ENCODE assay signal across 13 mouse cellular contexts in the genomic region with DNA sequence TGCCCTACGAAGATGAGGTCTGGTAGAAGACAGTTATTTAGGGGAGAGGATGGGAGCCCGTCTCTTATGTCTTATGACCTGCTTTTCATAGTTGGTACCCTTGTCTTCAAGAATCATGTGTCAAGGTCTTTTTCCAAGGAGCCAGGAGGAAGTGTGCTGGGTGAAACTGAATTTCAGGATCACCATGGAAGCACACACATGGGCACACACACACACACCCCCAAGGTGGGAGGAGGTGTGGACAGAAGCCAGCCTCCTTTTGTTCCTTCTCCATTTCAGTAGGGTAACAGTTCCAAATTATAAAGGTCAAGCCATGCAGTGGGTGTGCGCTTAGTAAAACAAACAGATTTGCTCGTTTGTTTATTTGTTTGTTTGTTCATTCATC.
A peak's percentile ranks its signal among the peaks of the same experiment; 100 is the strongest.
DNase-seq lines count a peak whose midpoint lies in the region; ATAC-seq lines count a peak whose summit lies in the region.
"Had no signal": no experiment of that assay in that cellular context is flagged by ENCODE, and none has a peak within 500 bp of the region (broad histone marks: within the 10 kb centered on the region; RNA-seq: fewer than 3 reads in every experiment).

No protein-coding gene starts in this region.

- ATAC-seq in embryonic facial prominence, embryonic 14.5 days (ENCODE audit: low read depth): no peak
- ATAC-seq in hindbrain, embryonic 16.5 days: peak; percentile 15; the same call in 1 of the 2 replicates
- 0 out of 2 replicates have a peak, but pooled peaks have one; percentile 28 for ATAC-seq in neural tube, embryonic 13.5 days (ENCODE audit: low read depth)
- ATAC-seq: CD4-positive, CD25-positive, alpha-beta regulatory T cell, adult 4 months had no signal

- H3K4me3 ChIP-seq in embryonic facial prominence, embryonic 14.5 days (ENCODE audit: low read depth, low read length): no peak overlapping the region
- no peak overlapping the region for H3K4me3 ChIP-seq in hindbrain, embryonic 16.5 days (ENCODE audit: low read length)
- no peak overlapping the region for H3K4me3 ChIP-seq in neural tube, embryonic 13.5 days
- H3K4me3 ChIP-seq: liver, embryonic 15.5 days had no signal

- H3K4me2 ChIP-seq in embryonic facial prominence, embryonic 14.5 days (ENCODE audit: low read depth, low read length): peak overlapping the region; percentile 20
- no peak overlapping the region for H3K4me2 ChIP-seq in hindbrain, embryonic 16.5 days (ENCODE audit: low read length)
- H3K4me2 ChIP-seq in neural tube, embryonic 13.5 days: peak overlapping the region; percentile 22
- H3K4me2 ChIP-seq: liver, embryonic 15.5 days had no signal

- H3K4me1 ChIP-seq in embryonic facial prominence, embryonic 14.5 days (ENCODE audit: control insufficient read depth, insufficient read depth, low read length): peaks cover 8% of the 10 kb centered on the region
- peaks cover 8% of the 10 kb centered on the region; the same call in 1 of the 2 replicates for H3K4me1 ChIP-seq in hindbrain, embryonic 16.5 days (ENCODE audit: control insufficient read depth, insufficient read depth, low read depth, low read length)
- peaks cover 17% of the 10 kb centered on the region for H3K4me1 ChIP-seq in neural tube, embryonic 13.5 days (replicated peaks)
- H3K4me1 ChIP-seq: liver, embryonic 15.5 days had no signal

- H3K27me3 ChIP-seq in embryonic facial prominence, embryonic 14.5 days (replicated peaks; ENCODE audit: control insufficient read depth, insufficient read depth, low read length): no peaks in the 10 kb centered on the region
- no peaks in the 10 kb centered on the region for H3K27me3 ChIP-seq in hindbrain, embryonic 16.5 days (replicated peaks; ENCODE audit: control insufficient read depth, insufficient read depth, low read length)
- no peaks in the 10 kb centered on the region for H3K27me3 ChIP-seq in neural tube, embryonic 13.5 days
- H3K27me3 ChIP-seq: liver, embryonic 15.5 days had no signal

- H3K9ac ChIP-seq in embryonic facial prominence, embryonic 14.5 days (ENCODE audit: low read depth, low read length): no peak overlapping the region
- H3K9ac ChIP-seq in hindbrain, embryonic 16.5 days (ENCODE audit: low read depth, low read length): no peak overlapping the region
- no peak overlapping the region for H3K9ac ChIP-seq in neural tube, embryonic 13.5 days
- H3K9ac ChIP-seq: liver, embryonic 15.5 days had no signal

- WGBS in embryonic facial prominence, embryonic 14.5 days: 67% methylated on average over 4 of the region's 4 CpGs
- WGBS in hindbrain, embryonic 16.5 days: 54% methylated on average over 4 of the region's 4 CpGs
- 66% methylated on average over 4 of the region's 4 CpGs for WGBS in neural tube, embryonic 13.5 days

- H3K9me3 ChIP-seq in embryonic facial prominence, embryonic 14.5 days (ENCODE audit: control insufficient read depth, low read length): no peaks in the 10 kb centered on the region
- H3K9me3 ChIP-seq in hindbrain, embryonic 16.5 days (ENCODE audit: control insufficient read depth, low read length): no peaks in the 10 kb centered on the region
- H3K9me3 ChIP-seq in neural tube, embryonic 13.5 days: no peaks in the 10 kb centered on the region
- H3K9me3 ChIP-seq: liver, embryonic 15.5 days had no signal

- H3K27ac ChIP-seq in embryonic facial prominence, embryonic 14.5 days (replicated peaks; ENCODE audit: low read depth, low read length): peak overlapping the region; percentile 6
- peak overlapping the region; percentile 49 for H3K27ac ChIP-seq in hindbrain, embryonic 16.5 days (ENCODE audit: low read depth, low read length)
- peak overlapping the region; percentile 81 for H3K27ac ChIP-seq in neural tube, embryonic 13.5 days (replicated peaks)
- H3K27ac ChIP-seq: liver, embryonic 15.5 days; stomach, postnatal 0 days had no signal

- peak; percentile 16 to 25 for DNase-seq in left cerebral cortex, adult 18-20 months (ENCODE audit: low spot score in 2 of 2)
- DNase-seq in left cerebral cortex, adult 11 months (ENCODE audit: low spot score): no peak
- no peak for DNase-seq in embryonic facial prominence, embryonic 14.5 days (ENCODE audit: low spot score)
- no peak for DNase-seq in c-Kit-positive CD71-positive TER-119-positive erythroid progenitor cells, embryonic 14.5 days (ENCODE audit: low spot score)
- no peak for DNase-seq in spleen, postnatal 4 days (ENCODE audit: low spot score in 2 of 2)
- DNase-seq: cerebellum, adult 11 months; heart, postnatal 4 days; kidney, postnatal 10 days had no signal

- no peaks in the 10 kb centered on the region for H3K36me3 ChIP-seq in embryonic facial prominence, embryonic 14.5 days (ENCODE audit: control insufficient read depth, insufficient read depth, low read length)
- H3K36me3 ChIP-seq in hindbrain, embryonic 16.5 days (ENCODE audit: control insufficient read depth, insufficient read depth, low read length): no peaks in the 10 kb centered on the region
- no peaks in the 10 kb centered on the region for H3K36me3 ChIP-seq in neural tube, embryonic 13.5 days
- H3K36me3 ChIP-seq: liver, embryonic 15.5 days had no signal

Comparison
In these comparisons a context has a peak if more than half of its experiments do, and no peak if none do; other contexts are left out.
1. DNase-seq: peak in left cerebral cortex, adult 18-20 months (2 of 2); none in left cerebral cortex, adult 11 months (single experiment), embryonic facial prominence, embryonic 14.5 days (single experiment), c-Kit-positive CD71-positive TER-119-positive erythroid progenitor cells, embryonic 14.5 days (single experiment) and spleen, postnatal 4 days (0 of 2).
2. H3K27ac ChIP-seq: peak in every context shown above with its lines; median percentile 81 in neural tube, embryonic 13.5 days; 49 in hindbrain, embryonic 16.5 days; 6 in embryonic facial prominence, embryonic 14.5 days.